Mouse (Mus musculus): Measurements from ENCODE around the gene Usp6nl. TPM values are rescaled to one million over a fixed set of nuclear protein-coding genes. Genes with fewer than 3 reads are reported as not detected.

Usp6nl gene
- total RNA-seq (2012; rRNA removed) (8.9 and 11.2 TPM in 2 replicates), polyA plus RNA-seq (2012; ENCODE audit: insufficient read depth in 1 of 2, insufficient read length in 2 of 2, low read depth in 1 of 2, low replicate concordance in 2 of 2, missing spikeins in 1 of 2) (10 to 100 TPM; 24.8 to 67.1 TPM)

DNA sequence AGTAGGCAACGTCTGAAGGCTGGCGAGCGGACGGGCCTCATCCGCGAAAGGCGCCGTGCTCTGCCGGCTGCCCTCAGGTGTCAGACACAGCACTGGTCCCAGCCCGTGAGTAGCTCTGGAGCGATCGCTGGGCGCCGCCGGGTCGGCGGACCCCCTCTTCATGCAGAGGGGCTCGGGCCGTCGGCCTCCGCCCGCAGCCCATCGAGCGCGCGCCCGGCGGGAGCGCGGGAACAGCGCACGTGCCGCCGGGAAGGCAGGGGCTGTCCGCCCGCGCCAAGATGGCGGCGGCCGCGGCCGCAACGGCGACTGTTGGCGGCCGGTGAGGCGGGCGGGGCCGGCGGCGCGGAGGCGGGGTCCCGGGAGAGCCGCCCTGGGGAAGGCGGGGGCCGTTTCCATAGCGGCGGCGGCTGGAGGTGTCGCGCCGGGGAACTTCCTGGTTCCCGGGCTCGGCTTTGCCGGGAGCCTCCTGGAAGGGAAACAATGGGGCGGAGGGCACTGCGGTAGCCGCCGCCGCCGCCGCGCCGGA is at the start of gene Usp6nl:
Usp6nl (plus strand) TSS at position 292 of the 526 bp plus-strand sequence.
- Histone ChIP-seq H3K4me1 (ENCODE audit: control insufficient read depth in 1 of 2, insufficient read depth in 2 of 2, low read length in 2 of 2) (peaks cover 5 to 19% of the 10 kb centered on the region in 2 experiments), H3K27ac (ENCODE audit: control insufficient read depth, low read depth, low read length) (peak within 1 kb of the TSS; percentile 71)

DNA sequence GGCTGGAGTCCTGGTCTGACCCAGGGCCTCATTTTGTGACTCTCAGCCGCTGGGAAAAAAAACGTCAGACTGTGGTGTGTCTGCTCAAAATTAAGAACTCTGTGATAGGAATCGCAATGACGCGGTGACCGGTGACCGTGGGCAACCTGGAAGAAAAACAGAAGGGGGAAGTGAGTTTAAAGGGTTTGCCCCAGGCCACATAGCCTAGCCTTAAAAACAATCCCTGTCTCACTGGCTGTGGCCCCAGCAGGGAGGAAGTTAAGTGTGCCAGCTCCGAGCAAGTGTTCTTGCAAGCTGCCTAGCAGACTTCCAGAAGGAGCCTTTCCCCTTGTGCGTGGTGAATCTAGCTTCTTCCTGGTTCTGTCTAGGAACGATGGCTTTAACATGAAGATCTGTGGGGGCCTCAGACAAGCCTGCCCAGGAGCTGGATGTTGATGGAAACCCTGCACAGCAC is 49.0 kb upstream of the Usp6nl start:
- Histone ChIP-seq H3K27me3 (ENCODE audit: control insufficient read depth in 1 of 2, insufficient read depth in 2 of 2, low read length in 2 of 2) (no peaks in the 10 kb centered on the region), H3K9me3 (replicated peaks; ENCODE audit: insufficient read depth, low read length) (no peaks in the 10 kb centered on the region), H3K36me3 (ENCODE audit: control insufficient read depth in 1 of 2, insufficient read depth in 2 of 2, low read length in 2 of 2) (peaks cover 0 to 19% of the 10 kb centered on the region in 2 experiments; a peak in 2 of 4 replicates), H3K9ac (ENCODE audit: control insufficient read depth, low read depth, low read length, poor library complexity, severe bottlenecking) (peak overlapping the region; percentile 49), H3K79me2 (ENCODE audit: control insufficient read depth, insufficient read depth, low read length, poor library complexity) (no peaks in the 10 kb centered on the region), H3K27ac (ENCODE audit: control insufficient read depth, low read depth, low read length) (peak overlapping the region; percentile 70), H3K4me3 (ENCODE audit: control insufficient read depth in 1 of 2, insufficient read depth in 1 of 2, low read depth in 2 of 2, low read length in 2 of 2) (peak overlapping the region; percentile 16 to 28), H3K4me1 (ENCODE audit: control insufficient read depth in 1 of 2, insufficient read depth in 2 of 2, low read length in 2 of 2) (peaks cover 14 to 34% of the 10 kb centered on the region in 2 experiments)
- 0 out of 2 replicates have a peak, but pooled peaks have one; percentile 34 for TF ChIP-seq GATA1 (IDR thresholded peaks at IDR 0.05; ENCODE audit: low read depth, low read length)
- no peak for TF ChIP-seq GABPA (IDR thresholded peaks at IDR 0.05; ENCODE audit: low read depth, low read length)
- peak; percentile 41; the same call in 1 of the 2 replicates for TF ChIP-seq NELFE (IDR thresholded peaks at IDR 0.05; ENCODE audit: low read depth, low read length)
- TF ChIP-seq ZNF384 (IDR thresholded peaks at IDR 0.05; ENCODE audit: low read depth, low read length): peak; percentile 72
- TF ChIP-seq BHLHE40 (IDR thresholded peaks at IDR 0.05; ENCODE audit: borderline replicate concordance, low read depth, low read length): peak; percentile 13; the same call in 1 of the 2 replicates
- TF ChIP-seq TCF12 (IDR thresholded peaks at IDR 0.05; ENCODE audit: low read depth, low read length): peak; percentile 18; the same call in 1 of the 2 replicates
- TF ChIP-seq USF2 (IDR thresholded peaks at IDR 0.05; ENCODE audit: borderline replicate concordance in 1 of 2, insufficient read depth in 1 of 2, low read depth in 1 of 2, low read length in 2 of 2): no peak
- TF ChIP-seq NRF1 (IDR thresholded peaks at IDR 0.05; ENCODE audit: insufficient read depth, low read depth, low read length, poor library complexity, severe bottlenecking): no peak
- TF ChIP-seq SMC3 (IDR thresholded peaks at IDR 0.05; ENCODE audit: low read depth, low read length): peak; percentile 27; the same call in 1 of the 2 replicates
- peak; percentile 47 for TF ChIP-seq ELF1 (IDR thresholded peaks at IDR 0.05; ENCODE audit: low read depth, low read length)
- TF ChIP-seq SIN3A (IDR thresholded peaks at IDR 0.05; ENCODE audit: low read length): peak; percentile 70
- TF ChIP-seq MYB (IDR thresholded peaks at IDR 0.05; ENCODE audit: low read depth, low read length): no peak
- TF ChIP-seq ZMIZ1 (IDR thresholded peaks at IDR 0.05; ENCODE audit: low read depth, low read length): 0 out of 2 replicates have a peak, but pooled peaks have one; percentile 28
- TF ChIP-seq RCOR1 (IDR thresholded peaks at IDR 0.05; ENCODE audit: low read depth, low read length): peak; percentile 56; the same call in 1 of the 2 replicates
- TF ChIP-seq POLR2AphosphoS5 (IDR thresholded peaks at IDR 0.05; ENCODE audit: borderline replicate concordance, low read depth, low read length): no peak
- TF ChIP-seq HCFC1 (IDR thresholded peaks at IDR 0.05; ENCODE audit: low read depth, low read length): peak; percentile 73
- TF ChIP-seq ETS1 (IDR thresholded peaks at IDR 0.05; ENCODE audit: low read depth, low read length): peak; percentile 77
- TF ChIP-seq MXI1 (IDR thresholded peaks at IDR 0.05; ENCODE audit: low read depth, low read length): peak; percentile 28; the same call in 1 of the 2 replicates
- peak; percentile 33 to 43; a peak in 3 of 4 replicates for TF ChIP-seq EP300 (IDR thresholded peaks at IDR 0.05; ENCODE audit: low read depth in 1 of 2, low read length in 2 of 2)
- 0 out of 2 replicates have a peak, but pooled peaks have one; percentile 30 for TF ChIP-seq TBP (IDR thresholded peaks at IDR 0.05; ENCODE audit: low read depth, low read length)
- peak; percentile 82 for DNase-seq (ENCODE audit: low read depth, low spot score)

More for the DNA sequence above, at the start of gene Usp6nl:
- Histone ChIP-seq H3K27me3 (ENCODE audit: control insufficient read depth in 1 of 2, insufficient read depth in 2 of 2, low read length in 2 of 2) (no peaks in the 10 kb centered on the region), H3K9me3 (replicated peaks; ENCODE audit: insufficient read depth, low read length) (no peaks in the 10 kb centered on the region), H3K9ac (ENCODE audit: control insufficient read depth, low read depth, low read length, poor library complexity, severe bottlenecking) (peak within 1 kb of the TSS; percentile 99), H3K36me3 (ENCODE audit: control insufficient read depth in 1 of 2, insufficient read depth in 2 of 2, low read length in 2 of 2) (peaks cover 0 to 19% of the 10 kb centered on the region in 2 experiments; a peak in 2 of 4 replicates), H3K4me3 (ENCODE audit: control insufficient read depth in 1 of 2, insufficient read depth in 1 of 2, low read depth in 2 of 2, low read length in 2 of 2) (peak within 1 kb of the TSS; percentile 97 to 98), H3K79me2 (ENCODE audit: control insufficient read depth, insufficient read depth, low read length, poor library complexity) (peaks cover 38% of the 10 kb centered on the region)
- TF ChIP-seq MXI1 (IDR thresholded peaks at IDR 0.05; ENCODE audit: low read depth, low read length): peak; percentile 73
- peak; percentile 60 for TF ChIP-seq USF1 (IDR thresholded peaks at IDR 0.05; ENCODE audit: low read depth, low read length)
- peak; percentile 28; the same call in 1 of the 2 replicates for TF ChIP-seq SIN3A (IDR thresholded peaks at IDR 0.05; ENCODE audit: low read length)
- TF ChIP-seq MYC (IDR thresholded peaks at IDR 0.05; ENCODE audit: low read depth, low read length): no peak
- peak; percentile 65 to 68; a peak in 2 of 4 replicates for TF ChIP-seq POLR2A (IDR thresholded peaks at IDR 0.05; ENCODE audit: control insufficient read depth in 1 of 2, insufficient read depth in 1 of 2, low read depth in 1 of 2, low read length in 2 of 2, poor library complexity in 1 of 2)
- TF ChIP-seq E2F4 (IDR thresholded peaks at IDR 0.05; ENCODE audit: borderline replicate concordance, low read depth, low read length): peak; percentile 76; the same call in 1 of the 2 replicates
- TF ChIP-seq MYB (IDR thresholded peaks at IDR 0.05; ENCODE audit: low read depth, low read length): peak; percentile 85
- no peak for TF ChIP-seq POLR2AphosphoS2 (IDR thresholded peaks at IDR 0.05; ENCODE audit: low read length)
- TF ChIP-seq BHLHE40 (IDR thresholded peaks at IDR 0.05; ENCODE audit: borderline replicate concordance, low read depth, low read length): peak; percentile 95
- peak; percentile 91; the same call in 1 of the 2 replicates for TF ChIP-seq MAZ (IDR thresholded peaks at IDR 0.05; ENCODE audit: low read depth, low read length)
- TF ChIP-seq EP300 (IDR thresholded peaks at IDR 0.05; ENCODE audit: low read depth in 1 of 2, low read length in 2 of 2): peak in 1 of 2 experiments; percentile 15; a peak in 1 of 4 replicates
- peak; percentile 79 for TF ChIP-seq ELF1 (IDR thresholded peaks at IDR 0.05; ENCODE audit: low read depth, low read length)
- peak; percentile 93 for TF ChIP-seq MAX (IDR thresholded peaks at IDR 0.05; ENCODE audit: low read length)
- TF ChIP-seq KAT2A (conservative IDR thresholded peaks at IDR 0.05; ENCODE audit: low read depth, low read length): no peak; the same call in 1 of the 2 replicates
- no peak for TF ChIP-seq USF2 (IDR thresholded peaks at IDR 0.05; ENCODE audit: borderline replicate concordance in 1 of 2, insufficient read depth in 1 of 2, low read depth in 1 of 2, low read length in 2 of 2)
- DNase-seq (ENCODE audit: low read depth, low spot score): peak; percentile 77
